Mouse (Mus musculus): ENCODE measurements around the gene Orc2.
A peak's percentile ranks its signal among the peaks of the same experiment; 100 is the strongest.

The Orc2 gene

DNA sequence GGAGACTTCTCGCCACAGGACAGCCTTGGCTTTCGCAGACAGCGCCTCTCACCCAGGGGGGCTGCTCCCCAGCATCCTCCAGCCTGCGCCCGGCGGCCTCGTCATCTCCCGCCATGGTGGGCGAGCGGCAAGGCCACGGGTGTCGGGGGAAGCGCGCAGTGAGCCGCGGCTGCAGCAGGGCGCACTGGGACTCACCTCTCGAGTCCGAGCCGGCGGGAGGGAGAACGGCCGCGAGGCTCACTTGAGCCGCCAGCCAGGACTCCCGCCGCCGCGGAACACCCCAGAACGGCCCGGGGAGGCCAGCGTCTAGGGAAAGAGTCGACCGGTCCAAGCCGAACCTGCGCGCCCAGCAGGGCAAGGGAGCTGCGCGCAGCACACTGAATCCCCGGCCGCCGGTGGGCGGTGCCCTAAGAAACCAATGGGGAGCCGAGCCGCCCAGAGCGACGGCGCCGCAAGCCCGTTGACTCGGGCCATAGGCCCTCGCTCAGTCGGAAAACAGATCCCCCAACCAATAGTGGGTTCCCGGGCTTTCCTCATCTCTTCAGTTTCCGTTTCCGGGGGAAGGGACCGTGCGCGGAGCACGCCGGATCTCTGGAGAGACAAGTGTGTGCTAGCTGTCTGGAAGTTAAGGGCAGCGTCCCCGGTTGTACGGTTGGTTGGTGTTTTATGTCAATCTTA, at the start of gene Orc2:
Gene Orc2, minus strand, starts transcription at position 533 of the 678 bp plus-strand sequence.
- DNase-seq (ENCODE audit: low spot score): peak; percentile 95

GRCm38 (mm10) chr1:58541386-58541785, 36.5 kb upstream of the Orc2 start:
- DNase-seq (ENCODE audit: low spot score): no peak

DNA sequence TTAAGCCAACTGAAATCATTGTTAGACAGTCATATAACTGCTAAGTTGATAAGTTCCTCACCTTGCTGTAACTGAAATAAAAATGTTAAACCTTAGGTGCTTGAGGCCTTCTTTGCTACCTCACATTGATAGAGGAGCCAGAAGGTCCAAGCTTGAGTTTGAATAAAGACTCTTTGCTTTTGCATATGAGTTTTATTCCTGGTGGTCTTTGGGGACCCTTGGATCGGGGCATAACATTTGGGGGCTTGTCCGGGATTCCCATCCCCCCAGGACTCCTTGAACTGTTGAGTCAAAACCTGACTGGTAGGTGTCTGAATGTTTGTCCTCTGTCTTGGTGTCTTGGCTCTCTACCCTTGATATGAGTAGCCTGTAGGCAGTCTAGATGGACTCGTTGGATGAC, 2.3 kb upstream of the Orc2 start:
- no peak for DNase-seq (ENCODE audit: low spot score)

- DNase-seq (ENCODE audit: low spot score): no peak
Observed at GRCm38 (mm10) chr1:58503793-58504370, 1.0 kb downstream of the Orc2 start.

DNA sequence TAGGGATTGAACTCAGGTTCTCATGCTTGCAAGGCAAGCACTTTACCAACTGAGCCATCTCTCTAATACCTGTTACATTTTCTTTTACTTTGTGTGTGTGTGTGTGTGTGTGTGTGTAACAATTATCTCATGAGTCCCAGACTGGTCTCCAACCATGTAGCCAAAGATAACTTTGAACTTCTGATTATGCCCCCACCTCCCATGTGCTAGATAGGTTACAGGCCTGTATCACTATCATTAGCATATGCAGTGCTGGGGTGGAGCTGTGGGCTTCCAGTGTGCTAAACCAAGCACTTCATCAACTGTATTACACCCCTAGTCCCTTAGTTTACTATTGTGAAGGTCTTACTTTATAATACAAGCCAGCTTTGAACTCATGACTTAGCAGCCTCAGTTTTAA, 1.8 kb downstream of the Orc2 start:
- DNase-seq (ENCODE audit: low spot score): no peak

DNA sequence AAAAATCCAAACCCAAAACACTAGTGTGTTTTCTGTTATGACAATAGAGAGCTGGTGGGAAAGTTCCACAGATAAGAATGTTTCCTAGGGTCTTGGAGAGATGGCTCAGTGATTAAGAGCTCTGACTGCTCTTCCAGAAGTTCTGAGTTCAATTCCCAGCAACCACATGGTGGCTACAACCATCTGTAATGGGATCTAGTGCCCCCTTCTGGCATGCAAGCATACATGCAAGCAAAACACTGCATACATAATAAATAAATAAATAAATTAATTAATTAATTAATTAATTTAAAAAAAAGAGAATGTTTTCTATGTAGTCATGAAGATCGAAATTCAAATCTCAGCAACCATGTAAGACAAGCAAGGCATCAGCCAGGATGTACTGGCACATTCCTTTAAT, 6.2 kb downstream of the Orc2 start:
- no peak for DNase-seq (ENCODE audit: low spot score)

- DNase-seq (ENCODE audit: low spot score): no peak
Observed at GRCm38 (mm10) chr1:58497678-58498077, 7.2 kb downstream of the Orc2 start.

DNA sequence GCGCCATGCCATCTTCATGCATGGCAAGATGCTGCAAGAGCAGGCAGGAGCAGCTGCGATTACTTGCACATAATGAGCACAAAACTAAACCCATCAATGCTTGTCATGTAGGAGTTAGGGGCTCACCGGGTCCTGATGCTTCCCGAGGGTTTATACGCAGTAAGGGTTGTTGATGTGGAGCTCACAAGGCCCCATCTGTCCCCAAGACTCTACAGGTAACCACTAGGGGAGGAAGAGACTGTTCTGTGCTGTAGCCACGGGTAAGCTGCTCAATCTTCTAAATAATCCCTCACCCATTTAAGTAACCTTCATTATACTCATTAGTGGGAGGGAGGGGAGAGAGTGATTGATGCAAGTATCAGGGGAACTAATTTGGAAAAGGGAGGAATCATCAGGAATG, 9.3 kb downstream of the Orc2 start:
- no peak for DNase-seq (ENCODE audit: low spot score)

DNA sequence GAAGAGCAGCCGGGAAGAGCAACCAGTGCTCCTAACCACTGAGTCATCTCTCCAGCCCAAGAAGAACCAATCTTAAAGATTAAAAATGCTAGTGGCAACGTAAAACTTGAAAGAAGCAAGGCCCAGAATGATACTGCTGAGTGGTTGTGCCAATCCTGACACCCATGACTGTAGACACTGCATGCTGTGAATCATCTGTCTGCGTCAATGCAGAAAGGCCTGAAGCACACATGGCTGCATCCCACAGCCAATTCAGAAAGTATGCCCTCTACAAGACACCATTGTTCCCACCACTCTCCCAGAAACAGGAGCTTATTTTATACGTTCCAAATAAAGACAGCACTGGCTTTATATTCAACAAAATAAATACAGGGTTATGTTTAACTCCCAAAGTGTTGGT, 22.3 kb downstream of the Orc2 start:
- no peak for DNase-seq (ENCODE audit: low spot score)

- no peak for DNase-seq (ENCODE audit: low spot score)
Observed at GRCm38 (mm10) chr1:58475662-58476061, 29.2 kb downstream of the Orc2 start.

DNA sequence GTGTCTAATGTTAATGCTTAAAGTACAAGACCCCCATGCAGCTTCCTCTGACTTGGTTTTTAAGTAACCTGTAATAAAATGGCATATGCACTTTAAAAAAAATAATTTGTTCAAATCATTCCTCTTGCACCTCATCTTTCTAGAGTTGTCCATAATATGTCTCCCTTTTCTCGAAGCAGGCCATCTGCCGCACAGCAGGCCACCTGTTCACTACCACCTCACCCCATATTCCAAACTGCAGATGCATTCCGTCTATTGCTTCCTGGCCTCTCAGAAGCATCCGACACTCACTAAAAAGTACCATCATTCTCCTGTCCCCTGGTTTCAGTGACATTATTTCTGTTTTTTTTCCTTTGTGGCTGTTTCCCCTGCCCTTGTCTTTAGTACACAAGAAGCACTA, 39.3 kb downstream of the Orc2 start:
- DNase-seq (ENCODE audit: low spot score): no peak

GRCm38 (mm10) chr1:58465042-58465441, 39.9 kb downstream of the Orc2 start:
- no peak for DNase-seq (ENCODE audit: low spot score)

DNA sequence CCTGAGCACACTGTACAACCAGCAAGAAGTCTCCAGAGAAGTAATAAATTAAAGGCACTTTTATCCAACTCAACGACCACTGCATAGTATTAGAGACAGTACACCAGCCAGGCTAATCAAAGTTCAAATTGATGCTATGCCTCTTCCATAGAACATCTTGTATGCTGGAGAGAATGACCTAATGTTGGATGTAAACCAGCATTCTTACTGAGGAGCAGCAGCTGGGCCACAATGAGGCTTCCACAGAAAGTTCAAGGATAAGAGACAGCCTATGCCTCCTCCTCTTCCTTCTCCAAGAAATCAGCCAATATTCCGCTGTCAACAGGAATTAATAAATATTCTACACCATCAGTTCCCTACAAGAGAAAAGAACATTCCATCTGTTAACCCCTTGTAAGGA, 41.0 kb downstream of the Orc2 start:
- DNase-seq (ENCODE audit: low spot score): no peak

GRCm38 (mm10) chr1:58460566-58460965, 44.3 kb downstream of the Orc2 start:
- DNase-seq (ENCODE audit: low spot score): no peak

- DNase-seq (ENCODE audit: low spot score): peak; percentile 30
Observed at GRCm38 (mm10) chr1:58458867-58459266, 46.0 kb downstream of the Orc2 start.

- DNase-seq (ENCODE audit: low spot score): no peak
Observed at GRCm38 (mm10) chr1:58458175-58458574, 46.7 kb downstream of the Orc2 start.

DNA sequence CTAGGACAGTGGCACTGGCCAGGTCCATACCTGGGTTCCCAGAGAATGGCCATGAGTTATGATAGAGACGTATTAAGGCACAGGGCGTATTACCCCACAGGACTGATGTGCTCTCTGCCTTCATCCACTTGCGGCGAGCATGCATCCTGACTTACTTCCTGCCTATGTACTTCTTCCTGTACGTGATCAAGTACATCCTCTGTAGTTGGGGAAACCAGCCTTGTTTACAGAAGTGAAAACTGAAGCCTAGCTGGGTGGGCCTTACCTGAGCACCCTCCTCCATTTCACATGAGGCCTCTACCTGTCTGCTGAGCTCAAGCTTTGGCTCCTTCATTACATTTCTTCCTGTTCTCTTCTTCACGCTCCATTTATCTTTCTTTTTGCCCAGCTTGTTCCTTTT, 50.6 kb downstream of the Orc2 start:
- DNase-seq (ENCODE audit: low spot score): no peak

DNA sequence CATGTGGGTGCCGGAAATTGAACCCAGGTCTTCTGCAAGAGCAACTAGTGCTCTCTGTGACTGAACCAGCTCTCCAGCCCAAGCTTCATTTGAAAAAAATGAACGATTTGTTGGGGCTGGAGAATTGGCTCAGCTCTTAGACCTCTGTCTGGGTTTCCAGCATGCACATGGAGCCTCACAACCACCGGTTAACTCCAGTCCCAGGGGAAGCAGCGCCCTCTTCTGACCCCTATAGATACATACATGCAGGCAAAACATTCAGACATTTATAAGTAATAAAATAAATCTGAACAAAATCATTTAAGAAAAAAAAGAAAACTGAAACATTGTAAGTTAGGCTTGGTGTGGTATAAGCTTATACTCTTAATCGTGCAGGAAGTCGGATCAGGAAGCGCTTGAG, 56.5 kb downstream of the Orc2 start:
- no peak for DNase-seq (ENCODE audit: low spot score)

- no peak for DNase-seq (ENCODE audit: low spot score)
Observed at GRCm38 (mm10) chr1:58447766-58448165, 57.1 kb downstream of the Orc2 start.

GRCm38 (mm10) chr1:58445861-58446260, 59.0 kb downstream of the Orc2 start:
- DNase-seq (ENCODE audit: low spot score): no peak

DNA sequence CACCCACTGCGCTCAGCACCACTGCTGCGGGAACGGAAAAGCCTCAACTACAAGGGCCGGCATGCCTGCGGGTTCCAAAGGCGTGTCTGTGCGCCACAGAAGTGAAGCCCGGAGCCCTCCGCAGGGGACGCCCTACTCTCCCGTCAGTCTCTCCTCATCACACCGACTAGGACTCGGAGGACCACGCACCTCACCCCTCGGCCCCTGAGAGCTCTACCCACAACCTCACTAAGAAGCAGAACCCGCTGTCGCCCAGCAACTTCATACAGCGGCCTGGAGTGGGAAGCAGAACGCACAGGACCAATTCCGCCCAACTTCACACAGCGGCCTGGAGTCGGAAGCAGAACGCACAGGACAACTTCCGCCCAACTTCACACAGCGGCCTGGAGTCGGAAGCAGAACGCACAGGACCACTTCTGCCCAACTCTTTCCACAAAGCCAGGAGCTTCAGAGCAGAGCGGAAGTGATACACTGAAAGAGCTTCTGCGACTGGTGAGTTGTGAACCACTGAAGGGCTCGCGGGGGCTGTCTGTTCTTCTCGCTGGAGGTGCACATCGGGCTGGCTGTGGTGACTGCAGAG, 59.7 kb downstream of the Orc2 start, which contains the start of the genes Nif3l1 and Ppil3:
Gene Nif3l1, plus strand, starts transcription at position 9 of the 580 bp plus-strand sequence.
Gene Ppil3, minus strand, starts transcription at position 344 of the 580 bp plus-strand sequence.
- peak; percentile 86 for DNase-seq (ENCODE audit: low spot score)

DNA sequence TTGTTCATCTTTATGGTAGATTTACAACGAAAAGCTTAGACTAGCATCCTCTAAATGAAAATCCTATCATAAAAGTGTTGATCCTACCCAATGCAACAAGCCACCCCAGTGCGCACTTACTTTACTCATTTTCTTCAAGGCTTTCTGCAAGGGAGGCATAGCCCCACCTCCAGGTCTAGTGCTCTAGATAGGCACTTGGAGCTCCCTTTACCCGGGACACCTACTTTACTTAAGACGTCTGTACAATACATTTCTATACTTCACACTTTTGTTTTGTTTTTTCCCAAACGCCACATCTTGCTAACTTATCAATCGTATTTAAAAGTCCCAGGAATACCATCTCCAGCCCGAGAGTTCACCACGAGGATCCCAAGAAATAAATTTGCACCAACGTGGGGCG, 60.2 kb downstream of the Orc2 start:
- DNase-seq (ENCODE audit: low spot score): peak; percentile 15

DNA sequence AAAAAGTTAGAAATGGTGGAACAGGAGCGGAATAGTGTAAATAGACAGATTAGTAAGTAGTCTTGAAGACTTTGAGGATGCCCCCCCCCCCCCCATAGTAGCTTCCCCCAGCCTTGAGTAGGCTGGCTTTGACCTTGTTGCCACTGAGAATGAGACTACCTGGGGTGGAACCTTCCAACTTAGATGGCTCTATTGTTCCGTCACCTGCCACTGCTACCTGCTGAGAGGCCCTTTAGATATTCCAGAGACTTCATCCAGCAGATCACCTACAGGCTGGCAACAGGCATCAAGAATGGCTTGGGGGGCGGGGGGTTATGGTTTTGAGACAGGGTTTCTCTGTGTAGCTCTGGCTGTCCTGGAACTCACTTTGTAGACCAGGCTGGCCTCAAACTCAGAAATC, 80.4 kb downstream of the Orc2 start:
- DNase-seq (ENCODE audit: low spot score): no peak

All from MN1 (cell line).